15 mouse cellular contexts compared by ENCODE assay signal in genomic region chr5:121395621-121396020, GRCm38 (mm10).
"Had no signal": no experiment of that assay in that cellular context is flagged by ENCODE, and none has a peak within 500 bp of the region (broad histone marks: within the 10 kb centered on the region; RNA-seq: fewer than 3 reads in every experiment).

No protein-coding gene starts in this region.

- H3K27me3 ChIP-seq: neural tube, embryonic 12.5 days; neural tube, embryonic 13.5 days; neural tube, embryonic 15.5 days; stomach, embryonic 15.5 days had no signal

- H3K9me3 ChIP-seq: neural tube, embryonic 12.5 days; neural tube, embryonic 13.5 days; neural tube, embryonic 15.5 days; stomach, embryonic 15.5 days had no signal

- DNase-seq: retina, postnatal 1 day; right cerebral cortex, adult 18-20 months; right cerebral cortex, postnatal 14 days; right cerebral cortex, postnatal 25 days; right cerebral cortex, postnatal 4 days; spleen, adult 18-20 months; thymus, adult 18-20 months; thymus, adult 2 months; thymus, postnatal 14 days; thymus, postnatal 36 days; thymus, postnatal 4 days had no signal

- H3K27ac ChIP-seq: neural tube, embryonic 12.5 days; neural tube, embryonic 13.5 days; neural tube, embryonic 15.5 days; stomach, embryonic 15.5 days had no signal

- H3K36me3 ChIP-seq: neural tube, embryonic 13.5 days; neural tube, embryonic 15.5 days; stomach, embryonic 15.5 days had no signal

- H3K9ac ChIP-seq: neural tube, embryonic 12.5 days; neural tube, embryonic 13.5 days; neural tube, embryonic 15.5 days; stomach, embryonic 15.5 days had no signal

- H3K4me3 ChIP-seq: neural tube, embryonic 12.5 days; neural tube, embryonic 13.5 days; neural tube, embryonic 15.5 days; stomach, embryonic 15.5 days had no signal

- H3K4me2 ChIP-seq: neural tube, embryonic 12.5 days; neural tube, embryonic 13.5 days; neural tube, embryonic 15.5 days; stomach, embryonic 15.5 days had no signal
